Mouse (Mus musculus): Measurements from ENCODE around the gene Tbc1d10a.

Tbc1d10a gene

DNA sequence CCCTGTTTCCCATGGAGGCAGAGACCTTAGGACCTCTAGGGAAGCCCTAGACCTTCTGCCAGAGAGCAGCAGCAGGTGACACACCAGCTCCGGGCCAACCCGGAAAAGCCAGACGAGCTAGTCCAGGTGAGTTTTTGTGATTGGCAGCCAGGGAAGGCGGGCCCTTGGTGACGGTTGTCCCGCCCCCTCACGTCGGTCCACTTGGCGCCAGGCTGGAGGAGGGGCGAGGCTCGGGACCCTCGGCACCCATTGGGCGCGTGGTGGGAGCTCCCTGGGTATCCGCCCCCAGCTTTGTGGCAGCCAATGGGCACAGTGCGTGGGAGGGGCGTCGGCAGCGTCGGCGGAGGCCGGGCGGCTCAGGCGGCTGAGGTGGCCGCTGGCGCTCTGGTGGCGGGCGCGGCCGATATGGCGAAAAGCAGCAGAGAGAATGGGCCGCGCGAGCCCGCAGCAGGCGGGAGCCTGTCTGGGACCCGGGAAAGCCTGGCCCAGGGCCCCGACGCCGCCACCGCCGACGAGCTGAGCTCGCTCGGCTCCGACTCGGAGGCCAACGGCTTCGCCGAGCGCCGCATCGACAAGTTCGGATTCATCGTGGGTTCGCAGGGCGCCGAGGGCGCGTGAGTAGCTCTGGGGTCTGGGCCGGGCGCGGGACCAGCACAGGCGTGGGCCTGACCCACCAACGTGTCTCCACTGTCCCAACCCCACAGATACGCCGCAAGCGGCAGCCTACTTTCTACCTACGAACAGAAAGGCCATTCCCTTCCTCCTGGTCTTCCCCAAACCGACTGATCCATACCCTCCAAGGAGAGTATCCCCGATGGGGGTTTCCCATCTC is at the start of gene Tbc1d10a:
Gene Tbc1d10a, plus strand, starts transcription at position 304 of the 832 bp plus-strand sequence.
- peak; percentile 98 for DNase-seq (ENCODE audit: low spot score)

DNA sequence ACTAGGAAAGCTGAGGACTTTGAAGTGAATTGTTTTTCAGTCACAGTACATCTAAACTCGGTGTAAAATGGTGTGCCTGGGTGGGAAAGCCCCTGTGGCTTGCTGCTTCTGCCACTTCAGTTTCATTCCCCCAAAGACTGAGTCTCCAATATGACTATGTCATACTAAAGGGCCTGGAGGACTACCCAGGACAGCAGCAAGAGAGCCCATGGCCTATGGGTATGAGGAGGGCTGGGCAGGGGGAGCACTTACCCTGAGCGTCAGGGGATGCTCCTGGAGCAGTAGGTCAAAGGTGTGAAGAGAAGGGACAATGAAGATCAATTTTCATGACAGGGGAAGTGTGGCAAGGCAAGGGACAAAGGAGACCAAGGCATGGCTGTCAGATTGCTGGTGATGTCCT is 47.6 kb upstream of the Tbc1d10a start:
- no peak for DNase-seq (ENCODE audit: low spot score)

DNA sequence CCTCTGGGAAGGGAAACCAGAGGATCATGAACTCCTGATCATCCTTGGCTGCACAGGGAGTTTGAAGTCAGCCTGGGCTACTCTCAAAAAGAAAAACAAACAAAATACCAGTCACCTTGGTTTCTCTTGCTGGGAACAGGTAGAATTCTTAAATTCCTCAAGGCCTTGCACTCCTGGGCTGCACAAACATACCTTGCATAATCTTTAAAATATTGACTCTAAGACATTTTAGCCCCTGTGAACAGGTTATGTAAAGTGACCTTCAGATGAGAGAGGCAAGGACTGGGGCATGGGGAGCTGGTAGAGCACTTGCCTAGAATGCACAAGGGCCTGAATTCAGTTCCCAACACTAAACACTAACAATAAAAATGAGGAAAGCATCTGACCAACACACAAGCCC is 45.1 kb upstream of the Tbc1d10a start:
- DNase-seq (ENCODE audit: low spot score) = no peak

DNA sequence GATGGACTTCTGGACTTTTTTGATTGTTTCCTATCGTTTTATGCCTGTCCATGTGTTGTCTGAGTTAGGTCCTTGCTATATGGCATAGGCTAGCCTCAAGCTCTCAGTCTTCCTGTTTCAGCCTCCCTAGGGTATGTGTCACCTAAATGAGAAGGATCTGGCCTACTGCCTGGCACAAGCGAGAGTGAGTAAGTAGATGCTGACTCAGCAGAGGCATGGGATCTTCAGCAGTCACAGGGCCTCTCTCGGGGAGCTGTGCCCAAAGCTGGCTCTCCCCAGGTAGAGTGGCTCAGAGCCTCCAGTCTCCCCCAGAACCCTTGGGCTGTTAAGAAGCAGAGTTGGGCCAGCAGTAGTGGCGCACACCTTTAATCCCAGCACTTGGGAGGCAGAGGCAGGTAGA is 44.2 kb upstream of the Tbc1d10a start:
- DNase-seq (ENCODE audit: low spot score) = no peak

DNA sequence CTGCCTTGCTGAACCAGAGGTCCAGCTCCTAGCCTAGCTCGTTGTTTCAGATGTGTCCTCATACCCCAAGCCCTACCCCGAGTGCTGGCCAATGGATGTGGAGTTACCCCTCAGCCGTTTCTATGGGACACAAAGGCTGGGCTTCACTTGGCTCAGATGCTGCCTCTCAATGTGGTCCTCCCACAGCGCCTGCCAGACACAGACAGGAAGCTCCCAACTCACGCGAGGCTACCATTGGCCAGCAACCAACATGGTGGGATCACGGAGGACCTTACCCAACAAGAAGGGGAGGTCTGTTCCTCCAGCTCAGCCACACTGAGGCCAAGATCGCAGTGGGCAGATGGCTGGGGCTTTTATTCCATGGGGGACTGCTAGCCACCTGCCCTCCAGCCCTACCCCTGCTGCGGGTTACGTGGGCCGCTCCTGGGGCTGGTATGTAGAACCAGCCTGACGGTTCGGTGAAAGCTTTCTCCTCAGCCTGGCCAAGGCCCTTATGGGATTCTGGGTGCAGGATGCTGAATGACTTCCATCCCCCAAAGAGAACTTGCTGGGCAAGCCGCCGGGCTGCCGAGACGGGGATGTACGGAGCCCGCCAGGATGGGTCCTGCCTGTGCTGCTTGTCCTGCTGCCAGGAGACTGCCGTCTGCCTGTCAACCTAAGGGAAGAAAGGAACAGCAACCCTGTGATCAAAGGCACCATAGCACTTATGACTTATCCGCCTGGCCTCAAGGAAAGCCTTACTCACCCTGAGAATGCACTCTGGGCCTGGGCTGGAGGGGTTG is 43.1 kb upstream of the Tbc1d10a start:
- no peak for DNase-seq (ENCODE audit: low spot score)

DNA sequence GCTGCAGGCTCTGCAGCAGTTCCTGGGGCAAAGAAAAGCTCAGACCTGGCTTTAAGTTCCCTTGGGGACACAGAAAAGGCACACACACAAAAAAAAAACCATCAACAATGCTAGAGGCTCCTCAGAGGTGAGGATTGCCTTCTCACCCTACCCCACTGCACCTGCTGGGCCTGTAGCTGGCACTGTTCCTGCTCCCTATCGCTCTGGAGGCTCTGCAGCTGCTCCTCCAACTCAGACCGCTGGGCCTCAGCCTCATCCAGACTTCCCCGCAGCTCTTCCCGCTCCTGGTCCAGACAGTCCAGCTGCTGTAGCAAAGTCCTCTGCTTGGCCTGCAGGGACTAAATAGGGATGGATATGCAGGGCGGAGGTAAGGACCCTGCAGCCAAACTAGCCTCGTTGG is 40.2 kb upstream of the Tbc1d10a start:
- DNase-seq (ENCODE audit: low spot score) = no peak

DNA sequence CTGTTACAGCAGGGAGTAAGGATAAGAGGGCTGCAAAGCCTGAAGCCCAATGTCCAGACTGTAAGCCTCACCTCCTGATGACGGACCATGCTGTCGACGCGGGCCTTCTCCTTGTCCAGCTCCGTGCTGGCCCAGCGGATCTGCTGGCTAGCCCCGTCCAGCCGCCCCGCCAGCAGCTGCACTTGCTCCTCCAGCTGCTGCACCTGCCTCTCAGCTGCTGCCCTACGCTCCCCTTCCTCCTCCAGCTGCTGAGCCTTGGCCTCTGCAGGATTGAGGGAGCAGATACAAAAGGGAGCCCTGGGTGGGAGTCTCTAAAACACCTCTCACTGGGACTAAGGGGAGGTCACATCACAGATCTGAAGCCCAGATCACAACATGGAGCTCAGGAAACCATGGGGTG is 39.5 kb upstream of the Tbc1d10a start:
- DNase-seq (ENCODE audit: low spot score) = no peak

DNA sequence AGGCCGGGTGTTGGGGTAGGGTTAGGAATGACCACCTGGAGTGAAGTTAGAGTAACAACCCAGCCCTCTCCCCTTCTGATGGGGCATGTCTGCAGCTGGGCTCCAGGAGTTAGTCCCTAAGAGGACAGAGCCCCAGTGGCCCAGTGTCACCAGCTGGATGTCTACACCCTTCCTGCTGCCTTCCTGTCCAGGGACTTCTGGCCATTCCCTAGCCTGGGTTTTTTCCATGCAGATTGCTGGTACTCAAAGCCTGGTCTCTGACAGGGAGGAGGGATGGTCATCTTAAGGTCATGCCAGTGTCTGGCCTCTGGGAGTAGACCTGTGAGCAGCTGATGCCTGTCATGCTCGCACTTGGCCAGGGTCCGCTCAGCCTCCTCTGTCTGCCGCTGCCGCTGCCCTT is 38.5 kb upstream of the Tbc1d10a start:
- DNase-seq (ENCODE audit: low spot score) = no peak

DNA sequence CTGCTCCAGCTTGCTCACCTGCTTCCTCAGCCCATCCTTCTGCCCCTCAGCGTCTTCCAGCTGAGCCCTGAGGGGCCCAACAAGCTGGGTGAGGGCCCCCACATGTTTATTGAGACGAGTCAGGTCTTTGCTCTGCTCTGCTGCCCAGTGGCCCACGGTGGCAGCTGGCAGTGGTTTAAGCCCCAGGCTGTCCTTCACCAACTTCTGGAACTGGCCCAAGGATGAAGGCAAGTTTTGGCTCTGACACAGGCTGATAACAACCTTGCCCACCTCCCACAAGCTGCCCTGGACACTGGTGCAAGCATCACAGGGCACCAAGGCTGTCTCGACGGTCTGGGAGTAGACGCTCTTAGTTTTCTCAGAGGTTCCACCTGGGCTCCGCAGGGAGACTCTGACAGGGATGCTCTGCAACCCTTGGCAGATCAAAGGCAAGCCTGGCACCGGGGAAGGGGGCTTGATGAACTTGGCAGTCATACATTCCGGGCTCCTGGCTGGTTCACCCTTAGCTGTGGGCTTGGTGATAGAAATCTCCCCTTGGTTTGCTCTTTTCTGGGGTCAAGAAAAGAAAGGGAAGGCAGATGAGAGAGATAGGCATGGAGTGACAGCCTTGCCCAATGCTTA is 37.9 kb upstream of the Tbc1d10a start:
- no peak for DNase-seq (ENCODE audit: low spot score)

DNA sequence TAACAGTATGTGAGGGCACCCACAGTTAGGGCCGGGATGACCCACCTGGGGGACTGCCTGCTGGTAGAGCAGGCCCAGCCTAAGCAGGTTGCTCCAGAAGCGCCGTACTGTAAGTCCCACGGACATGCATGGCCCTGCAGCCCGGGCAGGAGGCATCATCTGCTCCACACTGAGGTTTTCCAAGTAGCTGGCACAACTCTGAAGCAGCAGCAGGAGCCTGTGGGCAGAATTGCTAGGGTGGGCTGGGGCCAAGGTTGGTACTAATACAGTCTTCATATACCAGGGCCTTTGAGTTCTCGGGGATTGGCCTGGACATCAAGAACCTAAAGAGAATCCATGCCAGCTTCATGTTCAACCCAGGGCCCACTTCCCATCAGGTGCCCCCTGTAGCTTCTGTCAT is 36.7 kb upstream of the Tbc1d10a start:
- DNase-seq (ENCODE audit: low spot score) = no peak

DNA sequence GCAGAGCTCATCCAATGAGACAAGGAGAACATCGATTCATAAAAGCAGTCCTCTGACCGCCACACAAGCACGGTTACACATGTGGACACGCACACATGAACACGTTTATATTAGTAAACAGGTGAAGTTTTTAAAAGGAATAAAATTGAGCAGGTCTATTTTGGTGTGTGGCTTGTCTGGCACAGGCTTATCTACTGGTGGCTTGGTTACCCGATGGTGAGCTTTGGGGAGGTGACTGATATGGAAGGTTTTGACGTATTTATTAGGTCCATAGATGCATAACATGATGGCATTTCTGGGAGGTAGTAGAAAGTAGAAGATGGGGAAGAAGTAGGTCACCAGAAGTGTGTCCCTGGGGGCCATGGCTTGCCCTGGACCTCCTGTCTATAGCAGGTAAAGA is 32.9 kb upstream of the Tbc1d10a start:
- no peak for DNase-seq (ENCODE audit: low spot score)

DNA sequence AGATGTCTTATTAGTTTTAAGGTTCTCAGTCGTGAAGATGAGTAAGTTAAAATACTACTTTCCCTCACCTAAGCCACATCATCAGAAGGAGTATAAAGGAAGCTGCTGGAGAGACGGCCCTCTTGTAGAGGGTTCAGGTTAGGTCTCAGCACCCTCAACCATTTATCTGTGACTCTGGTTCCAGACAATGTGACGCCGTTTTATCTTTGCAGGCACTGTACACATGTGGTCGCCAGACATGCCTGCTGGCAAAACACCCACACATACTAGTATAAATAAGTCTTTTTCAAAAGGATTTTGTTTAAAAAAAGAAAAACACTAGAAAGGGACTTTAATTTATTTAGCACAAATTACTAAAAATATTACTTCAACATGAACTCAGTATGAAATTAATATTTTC is 30.9 kb upstream of the Tbc1d10a start:
- DNase-seq (ENCODE audit: low spot score) = no peak

DNA sequence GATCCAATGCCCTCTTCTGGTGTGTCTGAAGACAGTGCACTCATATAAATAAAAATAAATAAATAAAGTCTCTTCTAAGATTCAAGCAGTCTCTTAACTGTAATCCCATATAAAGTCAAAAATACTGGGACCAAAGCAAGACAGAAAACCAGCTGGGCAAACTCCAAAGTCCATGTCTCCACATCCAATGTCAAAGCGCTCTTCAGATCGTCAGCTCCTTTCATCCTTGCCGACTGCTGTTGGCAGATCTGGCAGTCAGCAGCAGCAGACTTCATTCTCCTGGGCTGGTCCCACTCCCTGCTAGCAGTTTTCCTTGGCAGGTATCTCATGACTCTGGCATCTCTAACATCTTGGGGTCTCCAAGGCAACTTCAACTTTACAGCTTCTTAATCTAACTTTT is 27.9 kb upstream of the Tbc1d10a start:
- no peak for DNase-seq (ENCODE audit: low spot score)

DNA sequence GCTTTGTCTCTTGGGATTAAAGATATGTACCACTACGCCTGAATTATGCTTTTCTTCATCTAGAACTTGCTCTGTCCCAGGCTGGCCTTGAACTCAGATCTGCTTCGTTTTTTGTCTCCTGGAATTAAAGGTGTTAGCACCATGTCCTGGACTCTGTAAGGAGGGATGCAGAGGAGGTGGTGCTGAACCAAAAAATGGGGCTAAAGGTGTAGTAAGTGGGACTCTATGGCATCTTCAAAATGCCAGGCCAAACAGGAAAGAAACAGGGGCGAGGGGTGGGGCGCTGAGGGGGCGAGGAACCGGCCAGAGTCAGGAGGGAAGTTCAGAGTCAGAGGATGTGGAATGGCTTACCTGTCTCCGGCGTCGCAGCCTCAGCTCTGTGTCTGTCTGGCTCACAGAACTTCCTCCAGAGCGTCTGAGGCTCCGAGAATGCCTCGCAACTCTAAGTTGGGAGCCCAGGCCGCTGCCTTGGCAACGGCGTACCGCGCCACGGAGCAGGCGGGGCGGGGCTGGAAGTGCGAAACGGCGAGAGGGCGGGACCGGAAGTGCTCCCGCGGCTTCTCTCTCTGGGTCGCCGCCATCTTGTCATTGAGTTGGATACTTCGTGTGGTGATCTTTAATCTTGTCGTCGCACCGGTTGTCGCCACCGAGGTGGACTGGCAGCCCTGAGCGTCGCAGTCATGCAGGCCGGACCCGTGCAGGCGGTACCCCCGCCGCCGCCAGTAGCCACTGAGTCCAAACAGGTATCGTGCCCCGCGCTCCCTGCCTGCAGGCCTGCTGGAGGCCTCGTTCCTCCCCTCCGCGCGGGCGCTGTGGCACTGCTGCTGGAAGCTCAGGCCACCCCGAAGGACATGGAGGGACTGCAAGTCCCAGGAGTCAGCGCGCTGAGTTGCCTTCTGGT is 26.5 kb upstream of the Tbc1d10a start, which contains the start of the genes Ccdc157 and Sf3a1:
Gene Ccdc157, minus strand, starts transcription at position 486 of the 901 bp plus-strand sequence.
Gene Sf3a1, plus strand, starts transcription at position 543 of the 901 bp plus-strand sequence.
- peak; percentile 97 for DNase-seq (ENCODE audit: low spot score)

DNA sequence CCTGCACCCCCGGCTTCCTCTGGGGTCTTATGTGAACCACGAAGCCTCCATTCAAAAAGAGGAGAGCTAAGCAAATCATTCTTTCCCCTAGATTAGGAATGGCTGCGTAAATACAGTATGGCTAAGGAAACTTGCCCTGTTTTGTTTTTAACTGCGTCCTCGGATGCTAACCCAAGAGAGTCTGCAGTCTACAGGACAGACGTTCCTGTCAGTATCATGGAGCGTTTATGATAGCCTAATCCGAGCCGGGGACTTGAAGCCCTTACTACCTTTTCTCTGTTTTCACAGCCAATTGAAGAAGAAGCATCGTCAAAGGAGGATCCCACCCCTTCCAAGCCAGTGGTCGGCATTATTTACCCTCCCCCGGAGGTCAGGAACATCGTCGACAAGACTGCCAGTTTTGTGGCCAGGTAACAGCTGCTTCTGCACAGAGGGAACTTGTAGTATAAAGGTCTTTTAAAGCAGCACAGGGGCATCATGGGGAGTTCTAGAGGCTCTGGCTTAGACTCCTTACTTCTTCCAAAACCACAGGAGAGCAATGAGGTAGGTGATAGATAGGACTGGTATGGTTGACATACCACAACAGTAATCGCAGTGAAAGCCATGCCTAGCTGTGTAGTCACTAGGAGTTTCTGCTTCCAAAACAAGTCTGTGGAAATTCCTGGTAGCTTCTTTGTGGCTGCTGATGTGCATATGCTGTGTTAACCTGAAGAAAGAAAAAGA is 25.7 kb upstream of the Tbc1d10a start:
- DNase-seq (ENCODE audit: low spot score) = no peak

DNA sequence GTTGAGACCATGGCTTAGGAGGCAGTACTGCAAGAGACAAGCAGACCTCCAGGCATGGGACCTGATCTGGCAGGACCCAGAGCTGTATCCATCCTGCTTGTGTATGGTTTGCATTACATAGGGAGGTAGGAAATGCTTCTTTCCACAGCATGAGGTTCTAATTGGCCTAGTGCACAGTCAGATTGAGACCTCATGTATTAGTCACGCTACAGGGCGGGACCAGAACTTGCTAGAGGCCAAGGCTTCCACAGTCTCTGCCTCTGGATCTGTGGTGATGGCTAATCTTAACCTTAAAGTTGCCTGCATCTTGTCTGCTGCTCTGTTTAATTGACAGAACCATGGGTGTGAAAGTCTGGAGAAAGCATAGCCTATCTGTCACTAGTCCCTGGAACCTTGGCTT is 21.9 kb upstream of the Tbc1d10a start:
- DNase-seq (ENCODE audit: low spot score) = no peak

DNA sequence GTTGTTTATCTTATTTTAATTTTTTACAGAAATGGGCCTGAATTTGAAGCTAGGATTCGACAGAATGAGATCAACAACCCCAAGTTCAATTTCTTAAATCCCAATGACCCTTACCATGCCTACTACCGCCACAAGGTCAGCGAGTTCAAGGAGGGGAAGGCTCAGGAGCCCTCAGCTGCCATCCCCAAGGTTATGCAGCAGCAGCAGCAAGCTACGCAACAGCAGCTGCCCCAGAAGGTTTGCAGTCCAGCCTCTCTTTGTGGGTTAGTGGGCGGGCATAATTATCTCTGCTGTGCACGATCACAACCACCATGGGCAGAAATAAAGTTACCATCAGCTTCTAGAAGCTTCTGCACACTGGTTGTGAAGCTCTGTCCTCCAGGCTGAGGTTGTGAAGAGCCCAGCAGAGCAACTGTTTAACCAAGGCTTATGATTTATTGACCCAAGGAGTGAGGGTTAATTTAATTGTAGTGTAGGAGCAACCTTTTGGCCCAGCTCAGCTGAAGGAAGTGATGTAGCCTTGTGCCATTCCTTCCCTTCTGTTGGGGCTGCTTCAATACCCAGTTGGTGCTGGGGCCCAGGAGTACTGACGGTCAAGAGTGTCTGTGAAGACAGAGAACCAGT is 20.0 kb upstream of the Tbc1d10a start:
- DNase-seq (ENCODE audit: low spot score) = no peak

DNA sequence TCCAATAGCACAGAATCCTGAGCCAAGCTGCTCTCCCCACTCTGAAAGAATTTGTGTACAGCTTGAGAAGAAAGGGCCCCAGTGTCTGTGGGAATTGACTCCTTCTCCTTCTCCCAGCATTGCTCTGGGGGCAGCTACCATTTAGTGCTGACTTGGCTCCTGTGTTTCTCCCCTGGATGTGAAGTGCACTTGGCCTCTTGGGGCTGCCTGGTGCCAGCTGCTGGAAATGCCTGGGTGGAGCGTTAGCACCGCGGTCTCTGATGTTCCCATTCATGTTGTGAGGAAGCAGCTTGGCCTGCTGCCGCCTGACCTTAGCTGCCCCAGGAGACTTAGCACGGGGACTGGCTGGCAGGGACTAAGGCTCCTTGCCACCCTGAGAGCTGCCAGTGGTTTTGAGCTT is 12.0 kb upstream of the Tbc1d10a start:
- no peak for DNase-seq (ENCODE audit: low spot score)

DNA sequence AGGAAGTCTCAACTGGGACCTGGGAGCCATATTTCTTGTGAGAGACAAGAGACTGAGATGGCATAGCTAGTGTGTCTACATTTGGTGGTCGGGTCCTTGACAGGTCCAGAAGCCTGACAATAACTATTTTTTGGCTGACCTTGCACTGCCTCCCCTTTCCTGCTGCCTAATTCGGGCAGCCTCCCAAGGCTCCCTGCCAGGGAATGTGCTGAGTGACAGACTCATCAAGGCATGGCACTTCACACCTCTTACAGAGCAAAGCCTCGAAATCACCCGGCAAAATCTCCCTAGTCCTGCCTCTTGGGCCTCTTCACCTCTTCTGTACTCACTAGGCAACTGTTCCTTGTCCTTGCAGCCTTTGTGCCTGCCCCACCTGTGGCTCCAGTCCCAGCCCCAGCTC is 8.9 kb upstream of the Tbc1d10a start:
- DNase-seq (ENCODE audit: low spot score) = no peak

DNA sequence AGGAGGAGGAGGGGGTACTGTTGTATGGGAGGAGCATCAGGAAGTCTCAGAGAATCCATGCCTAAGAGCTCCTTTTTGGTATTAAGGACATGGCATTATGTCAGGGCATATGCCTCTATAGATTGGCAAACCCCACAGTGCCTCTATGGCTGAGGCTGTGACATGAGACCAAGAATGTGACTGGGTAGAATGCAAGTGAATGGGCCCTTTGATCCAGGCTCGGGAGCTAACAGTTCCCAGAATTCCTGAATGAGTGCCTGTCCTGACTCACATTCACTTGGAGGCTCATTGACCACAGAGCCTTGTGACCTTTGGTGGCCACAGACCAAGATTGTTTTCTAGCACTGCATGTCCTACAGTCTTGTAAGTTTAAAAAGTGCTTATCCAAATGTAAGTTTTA is 4.5 kb upstream of the Tbc1d10a start:
- no peak for DNase-seq (ENCODE audit: low spot score)

DNA sequence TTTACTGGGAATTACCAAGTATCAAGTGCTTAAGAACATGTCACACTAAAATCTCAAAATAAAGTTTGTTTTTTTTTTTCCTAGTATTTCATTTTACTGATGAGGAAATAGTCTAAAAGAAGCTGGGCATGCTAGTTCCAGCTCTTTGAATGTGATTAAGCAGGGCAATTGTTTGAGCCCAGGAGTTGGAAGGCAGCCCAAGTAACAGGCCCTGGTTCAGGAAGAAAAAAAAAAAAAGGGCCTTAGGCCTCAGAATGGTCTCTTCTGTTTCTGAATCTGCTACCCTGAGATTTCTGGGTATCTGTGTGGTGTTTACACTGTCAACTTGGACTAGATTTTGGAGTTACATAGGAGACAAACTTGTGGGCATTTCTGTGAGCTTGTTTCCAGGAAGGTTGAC is 3.1 kb upstream of the Tbc1d10a start:
- no peak for DNase-seq (ENCODE audit: low spot score)
